Mouse (Mus musculus) liver, adult 2 months (tissue): Measurements from ENCODE around the gene Ubox5.

Experiments
- CTCF ChIP-seq: fragments of 200-500 bp; IDR thresholded peaks from 2 replicates; pipeline ENCODE4 v1.5.1; 2011; ENCODE audit warnings: low read depth, low read length, control low read depth
- POLR2A ChIP-seq: fragments of 200-500 bp; IDR thresholded peaks from 2 replicates; pipeline ENCODE4 v1.6.1; 2011; ENCODE audit warnings: low read length, control low read depth; ENCODE audit not compliant: insufficient read depth; ENCODE audit errors: extremely low read depth

DNA sequence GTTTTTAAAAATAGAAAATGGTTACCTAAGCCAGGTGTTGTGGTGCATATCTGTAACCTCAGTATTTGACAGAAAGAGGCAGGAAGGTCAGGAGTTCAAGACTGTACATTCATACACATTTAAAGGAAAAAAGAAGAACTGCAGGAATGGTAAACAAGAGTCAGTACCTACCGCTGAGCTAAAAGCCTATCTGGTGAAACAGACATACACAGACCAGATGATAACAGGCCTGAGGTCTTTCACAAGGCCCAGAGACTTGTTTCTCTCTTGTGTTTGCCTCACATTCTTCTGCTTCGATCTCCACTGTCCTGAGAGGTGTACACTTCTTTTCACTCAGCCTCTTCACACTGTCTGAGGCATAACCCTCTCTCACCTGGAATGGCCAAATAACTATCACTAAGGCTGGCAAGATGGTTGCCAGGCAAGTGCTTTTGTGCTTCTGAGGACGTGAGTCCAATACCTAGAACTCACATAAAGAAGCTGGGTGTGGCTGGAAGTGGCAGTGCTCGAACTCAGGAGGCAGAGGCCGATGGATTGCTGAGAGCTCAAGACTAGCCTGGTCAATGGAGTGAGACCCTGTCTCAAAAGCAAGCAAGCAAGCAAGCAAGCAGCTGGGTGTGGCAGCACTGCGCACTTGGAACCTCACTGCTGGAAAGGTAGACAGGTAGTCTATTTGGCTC, 26.0 kb upstream of the Ubox5 start:
- TF ChIP-seq POLR2A = no peak
- no peak for TF ChIP-seq CTCF
